Comparison of ENCODE assay signal across 9 mouse cellular contexts in the genomic region with DNA sequence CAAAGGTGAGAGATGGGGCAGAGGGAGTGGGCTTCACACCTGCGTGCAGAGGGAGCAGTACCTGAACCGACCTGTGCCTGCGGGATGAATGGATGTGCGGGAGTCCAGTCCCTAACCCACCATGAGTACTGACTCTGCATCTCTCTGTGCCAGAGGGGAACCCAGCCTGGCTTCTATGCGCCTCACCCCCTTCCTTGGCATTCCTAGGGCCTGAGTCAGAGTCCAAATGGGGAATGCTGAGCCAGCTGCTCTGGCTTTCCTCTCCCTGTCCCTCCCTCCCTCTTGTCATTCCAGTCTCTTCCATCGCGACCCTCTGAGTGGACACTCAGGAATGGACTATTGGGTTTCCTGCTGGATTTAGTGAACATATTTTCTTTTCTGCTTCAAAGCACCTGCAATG. TPM values are rescaled to one million over a fixed set of nuclear protein-coding genes. Genes with fewer than 3 reads are reported as not detected.
DNase-seq lines count a peak whose midpoint lies in the region; ATAC-seq and TF ChIP-seq lines count a peak whose summit lies in the region.
"Had no signal": no experiment of that assay in that cellular context is flagged by ENCODE, and none has a peak within 500 bp of the region (broad histone marks: within the 10 kb centered on the region; RNA-seq: fewer than 3 reads in every experiment).

No protein-coding gene starts in this region.

- no peaks in the 10 kb centered on the region for H3K27me3 ChIP-seq in testis, adult 2 months (ENCODE audit: control insufficient read depth, insufficient read depth, low read length)
- peaks cover 11% of the 10 kb centered on the region for H3K27me3 ChIP-seq in heart, embryonic 11.5 days (ENCODE audit: control insufficient read depth, insufficient read depth, low read length)
- peaks cover 22% of the 10 kb centered on the region; the same call in 1 of the 2 replicates for H3K27me3 ChIP-seq in forebrain, embryonic 15.5 days
- H3K27me3 ChIP-seq in midbrain, embryonic 14.5 days (ENCODE audit: control insufficient read depth, insufficient read depth, low read length) = no peaks in the 10 kb centered on the region

- H3K4me2 ChIP-seq in heart, embryonic 11.5 days = peak overlapping the region; percentile 67
- no peak overlapping the region for H3K4me2 ChIP-seq in forebrain, embryonic 15.5 days (replicated peaks)
- no peak overlapping the region for H3K4me2 ChIP-seq in midbrain, embryonic 14.5 days (ENCODE audit: low read length)

- peak; percentile 70; the same call in 1 of the 2 replicates for ATAC-seq in heart, embryonic 11.5 days (replicated peaks; ENCODE audit: insufficient number of reproducible peaks, low FRiP score, low TSS enrichment)
- no peak for ATAC-seq in forebrain, embryonic 15.5 days (replicated peaks)
- ATAC-seq in midbrain, embryonic 14.5 days (ENCODE audit: low FRiP score, low TSS enrichment) = no peak
- no peak for ATAC-seq in cerebellum, adult (ENCODE audit: insufficient number of reproducible peaks, low FRiP score, low TSS enrichment)

- no peaks in the 10 kb centered on the region for H3K36me3 ChIP-seq in testis, adult 2 months (ENCODE audit: control insufficient read depth, insufficient read depth, low read length)
- no peaks in the 10 kb centered on the region for H3K36me3 ChIP-seq in heart, embryonic 11.5 days (ENCODE audit: control insufficient read depth, insufficient read depth, low read length)
- no peaks in the 10 kb centered on the region for H3K36me3 ChIP-seq in forebrain, embryonic 15.5 days
- H3K36me3 ChIP-seq in midbrain, embryonic 14.5 days (ENCODE audit: control insufficient read depth, insufficient read depth, low read length) = no peaks in the 10 kb centered on the region

- no peak for TF ChIP-seq POLR2A in testis, adult 2 months (IDR thresholded peaks at IDR 0.05; ENCODE audit: control insufficient read depth, low read depth, low read length)

- TF ChIP-seq CTCF in testis, adult 2 months (IDR thresholded peaks at IDR 0.05; ENCODE audit: control insufficient read depth, insufficient read depth, insufficient replicate concordance, low read depth, low read length) = no peak

- H3K4me1 ChIP-seq in testis, adult 2 months (ENCODE audit: control insufficient read depth, insufficient read depth, low read length) = peaks cover 7% of the 10 kb centered on the region; the same call in 1 of the 2 replicates
- peaks cover 14% of the 10 kb centered on the region for H3K4me1 ChIP-seq in heart, embryonic 11.5 days (ENCODE audit: control insufficient read depth, insufficient read depth, low read length)
- peaks cover 4% of the 10 kb centered on the region for H3K4me1 ChIP-seq in forebrain, embryonic 15.5 days
- H3K4me1 ChIP-seq in midbrain, embryonic 14.5 days (ENCODE audit: control insufficient read depth, insufficient read depth, low read length) = no peaks in the 10 kb centered on the region

- peak overlapping the region; percentile 65 for H3K9ac ChIP-seq in heart, embryonic 11.5 days (ENCODE audit: low read depth, low read length)
- no peak overlapping the region for H3K9ac ChIP-seq in forebrain, embryonic 15.5 days (replicated peaks)
- H3K9ac ChIP-seq in midbrain, embryonic 14.5 days (replicated peaks; ENCODE audit: low read length) = no peak overlapping the region

- DNase-seq in testis, postnatal 14 days (ENCODE audit: low spot score) = no peak
- peak; percentile 76 for DNase-seq in kidney, postnatal 10 days
- peak; percentile 56 for DNase-seq in testis, postnatal 10 days (ENCODE audit: low spot score)
- no peak for DNase-seq in midbrain, embryonic 14.5 days

- WGBS in heart, embryonic 11.5 days (ENCODE audit: insufficient replicate concordance) = 37% methylated on average over 7 of the region's 7 CpGs
- WGBS in forebrain, embryonic 15.5 days = 67% methylated on average over 7 of the region's 7 CpGs
- 77% methylated on average over 7 of the region's 7 CpGs for WGBS in midbrain, embryonic 14.5 days

- H3K27ac ChIP-seq in testis, adult 2 months (ENCODE audit: control insufficient read depth, insufficient read depth, low read depth, low read length) = 0 out of 2 replicates have a peak overlapping the region, but pooled peaks have one; percentile 5
- H3K27ac ChIP-seq in heart, embryonic 11.5 days (ENCODE audit: low read depth, low read length) = peak overlapping the region; percentile 85
- H3K27ac ChIP-seq in forebrain, embryonic 15.5 days (replicated peaks) = no peak overlapping the region
- no peak overlapping the region for H3K27ac ChIP-seq in midbrain, embryonic 14.5 days (replicated peaks; ENCODE audit: low read depth, low read length)

- H3K9me3 ChIP-seq in heart, embryonic 11.5 days (replicated peaks; ENCODE audit: control insufficient read depth, low read length) = no peaks in the 10 kb centered on the region
- no peaks in the 10 kb centered on the region for H3K9me3 ChIP-seq in forebrain, embryonic 15.5 days
- H3K9me3 ChIP-seq in midbrain, embryonic 14.5 days (ENCODE audit: control insufficient read depth, low read length) = no peaks in the 10 kb centered on the region

- H3K4me3 ChIP-seq in testis, adult 2 months (ENCODE audit: control insufficient read depth, low read depth, low read length) = no peak overlapping the region
- H3K4me3 ChIP-seq in heart, embryonic 11.5 days (ENCODE audit: low read depth, low read length) = peak overlapping the region; percentile 43
- H3K4me3 ChIP-seq in forebrain, embryonic 15.5 days = no peak overlapping the region
- H3K4me3 ChIP-seq in midbrain, embryonic 14.5 days (replicated peaks; ENCODE audit: low read depth, low read length) = no peak overlapping the region

RNA-seq across cellular contexts. Expression of a gene that starts 0.3 kb away (rescaled TPM):
- polyA plus RNA-seq in testis, adult 2 months (2012; rRNA removed) = 0.44 and 0.53 TPM in 2 replicates
- 5.5 and 5.7 TPM in 2 replicates for polyA plus RNA-seq in heart, embryonic 11.5 days (2014; fragmentation: Nextera tagmentation; extraction: Ambion mirVana)
- not detected in 2 replicates for polyA plus RNA-seq in forebrain, embryonic 15.5 days (2015; fragmentation: Nextera tagmentation; extraction: Ambion mirVana)
- polyA plus RNA-seq in midbrain, embryonic 14.5 days (2014; fragmentation: Nextera tagmentation; extraction: Ambion mirVana) = not detected in 2 replicates
- polyA plus RNA-seq: midbrain, embryonic 16.5 days had no signal

RNA-seq across cellular contexts. Expression of a gene that starts 22.4 kb away (rescaled TPM):
- polyA plus RNA-seq in testis, adult 2 months (2012; rRNA removed) = 11.2 and 13.4 TPM in 2 replicates
- polyA plus RNA-seq in heart, embryonic 11.5 days (2014; fragmentation: Nextera tagmentation; extraction: Ambion mirVana) = 0.46 and 0.68 TPM in 2 replicates
- 2.2 and 2.3 TPM in 2 replicates for polyA plus RNA-seq in forebrain, embryonic 15.5 days (2015; fragmentation: Nextera tagmentation; extraction: Ambion mirVana)
- 2.7 TPM in 1 of 2 replicates, not detected in the other for polyA plus RNA-seq in midbrain, embryonic 14.5 days (2014; fragmentation: Nextera tagmentation; extraction: Ambion mirVana)

RNA-seq across cellular contexts. Expression of a gene that starts 35.9 kb away (rescaled TPM):
- 6.3 and 9.0 TPM in 2 replicates for polyA plus RNA-seq in testis, adult 2 months (2012; rRNA removed)
- polyA plus RNA-seq in heart, embryonic 11.5 days (2014; fragmentation: Nextera tagmentation; extraction: Ambion mirVana) = 14.3 and 15.2 TPM in 2 replicates
- polyA plus RNA-seq in forebrain, embryonic 15.5 days (2015; fragmentation: Nextera tagmentation; extraction: Ambion mirVana) = 0.91 and 1.6 TPM in 2 replicates
- polyA plus RNA-seq in midbrain, embryonic 14.5 days (2014; fragmentation: Nextera tagmentation; extraction: Ambion mirVana) = 0.53 and 2.1 TPM in 2 replicates

RNA-seq across cellular contexts. Expression of a gene that starts 42.0 kb away (rescaled TPM):
- polyA plus RNA-seq in testis, adult 2 months (2012; rRNA removed) = 0.16 and 0.23 TPM in 2 replicates
- not detected in 2 replicates for polyA plus RNA-seq in heart, embryonic 11.5 days (2014; fragmentation: Nextera tagmentation; extraction: Ambion mirVana)
- 0.50 and 0.80 TPM in 2 replicates for polyA plus RNA-seq in forebrain, embryonic 15.5 days (2015; fragmentation: Nextera tagmentation; extraction: Ambion mirVana)
- polyA plus RNA-seq in midbrain, embryonic 14.5 days (2014; fragmentation: Nextera tagmentation; extraction: Ambion mirVana) = 0.11 and 0.36 TPM in 2 replicates

Comparison
In these comparisons a context has a peak if more than half of its experiments do, and no peak if none do; other contexts are left out.
1. DNase-seq: peak in kidney, postnatal 10 days (single experiment) and testis, postnatal 10 days (single experiment); none in testis, postnatal 14 days (single experiment) and midbrain, embryonic 14.5 days (single experiment).
2. H3K27ac ChIP-seq: peak in testis, adult 2 months (single experiment) and heart, embryonic 11.5 days (single experiment); none in forebrain, embryonic 15.5 days (single experiment) and midbrain, embryonic 14.5 days (single experiment).